Mouse (Mus musculus) left cerebral cortex, adult 9 months (tissue): ENCODE results near the gene Tll2.

Source experiments
- DNase-seq, 2 experiments: peaks; one replicate each; pipeline ENCODE4 v3.0.0; 2022; ENCODE audit warnings: low spot score in 2 of 2

The Tll2 gene

GRCm38 (mm10) chr19:41160388-41160787 is 46.2 kb downstream of the Tll2 start:
- no peak for DNase-seq

GRCm38 (mm10) chr19:41154681-41155080 is 52.0 kb downstream of the Tll2 start:
- no peak for DNase-seq

DNA sequence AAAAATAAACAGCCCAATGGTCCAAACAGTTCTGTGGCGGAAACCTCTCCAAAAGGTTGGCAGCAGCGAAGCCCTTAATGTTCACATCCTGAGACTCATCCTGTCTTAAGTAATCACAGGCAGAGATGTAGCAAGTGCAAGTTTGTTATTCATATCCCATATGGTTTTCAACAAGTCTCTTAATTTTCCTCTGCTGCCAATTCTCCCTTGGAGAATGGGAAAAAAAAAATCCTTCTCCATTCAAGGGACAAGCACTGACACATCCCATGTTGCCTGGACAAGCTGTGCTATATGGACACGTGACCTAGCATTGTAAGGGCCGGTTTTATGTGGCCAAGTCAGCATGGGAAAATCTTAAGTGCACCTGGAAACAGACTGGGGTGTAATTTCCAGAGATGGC is 54.2 kb downstream of the Tll2 start:
- no peak for DNase-seq

DNA sequence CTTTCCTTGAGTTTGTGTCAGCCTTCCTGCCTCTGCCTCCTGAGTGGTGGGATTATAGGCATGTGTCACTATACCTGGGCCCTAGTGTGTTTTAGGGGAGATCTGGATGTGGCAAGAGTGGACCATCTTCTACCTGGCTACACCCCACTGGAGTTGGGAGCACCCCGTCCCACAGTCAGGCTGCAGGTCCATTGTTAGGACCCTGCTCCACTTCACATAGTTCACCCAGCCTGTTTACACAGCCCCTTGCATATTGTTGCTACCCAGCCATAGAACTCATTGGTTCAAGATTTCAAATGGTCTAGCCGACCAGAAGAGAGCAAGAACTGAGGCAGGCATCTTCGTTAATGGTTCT is 54.6 kb downstream of the Tll2 start:
- DNase-seq = no peak

- DNase-seq = no peak
Observed at GRCm38 (mm10) chr19:41151321-41152015, 55.2 kb downstream of the Tll2 start.

DNA sequence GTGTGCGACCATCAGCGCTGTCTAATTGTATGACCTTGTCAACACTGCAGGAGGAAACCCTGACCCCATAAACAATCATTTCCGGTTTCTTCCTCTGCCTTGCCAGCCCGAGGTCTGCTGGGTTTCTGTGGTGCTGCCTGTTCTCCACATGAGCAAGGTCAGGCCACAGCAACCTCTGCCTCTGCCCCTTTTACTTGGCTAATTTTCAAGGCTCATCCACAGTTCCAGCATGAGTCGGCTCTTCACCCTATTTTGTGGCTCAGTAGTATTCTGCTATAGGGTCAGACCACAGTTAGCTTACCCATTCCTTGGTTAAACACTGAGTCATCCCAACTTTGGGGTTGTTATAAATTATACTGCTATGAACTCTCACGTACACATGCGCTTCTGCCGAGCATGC is 65.7 kb downstream of the Tll2 start:
- no peak for DNase-seq

DNA sequence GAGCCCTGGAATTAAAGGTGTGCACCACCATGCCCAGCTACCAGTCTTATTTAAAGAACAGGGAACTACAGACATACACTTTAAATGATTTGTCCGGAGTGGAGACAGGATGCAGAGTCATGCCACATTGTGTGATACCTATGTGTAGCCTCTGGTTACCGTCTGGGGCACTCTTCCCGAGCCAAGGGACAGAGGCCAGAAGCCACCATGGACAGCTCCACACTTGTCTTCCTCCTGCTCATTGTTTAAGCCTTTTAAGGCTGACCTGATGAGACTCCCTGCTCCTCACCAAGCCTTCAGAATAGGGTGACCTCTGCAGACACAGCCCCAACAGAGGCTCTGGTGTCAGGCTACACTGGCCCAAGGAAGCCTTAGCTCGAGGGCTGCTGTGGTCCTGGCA is 67.0 kb downstream of the Tll2 start:
- no peak for DNase-seq

GRCm38 (mm10) chr19:41123009-41123408 is 83.6 kb downstream of the Tll2 start:
- DNase-seq = no peak

DNA sequence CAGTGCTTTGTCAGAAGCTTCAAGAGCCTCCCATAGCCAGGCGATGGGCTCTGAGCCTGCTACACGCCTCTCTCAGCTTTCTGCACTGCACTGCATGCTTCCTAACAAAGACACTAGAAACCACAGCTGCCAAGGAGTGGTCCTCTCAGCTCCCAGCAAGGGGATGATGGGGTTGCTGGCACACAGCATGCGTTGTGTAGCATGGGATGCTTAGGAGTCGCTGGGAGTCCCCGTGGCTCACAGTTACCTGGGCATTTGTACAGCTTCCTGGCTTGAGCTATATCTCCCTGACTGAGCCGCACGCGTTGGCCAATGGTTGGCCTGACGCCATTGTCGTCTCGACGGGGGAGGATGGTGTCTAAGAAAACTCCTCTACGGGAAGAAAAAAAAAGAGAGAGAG is 86.7 kb downstream of the Tll2 start:
- DNase-seq = peak in 1 of 2 experiments; percentile 75

DNA sequence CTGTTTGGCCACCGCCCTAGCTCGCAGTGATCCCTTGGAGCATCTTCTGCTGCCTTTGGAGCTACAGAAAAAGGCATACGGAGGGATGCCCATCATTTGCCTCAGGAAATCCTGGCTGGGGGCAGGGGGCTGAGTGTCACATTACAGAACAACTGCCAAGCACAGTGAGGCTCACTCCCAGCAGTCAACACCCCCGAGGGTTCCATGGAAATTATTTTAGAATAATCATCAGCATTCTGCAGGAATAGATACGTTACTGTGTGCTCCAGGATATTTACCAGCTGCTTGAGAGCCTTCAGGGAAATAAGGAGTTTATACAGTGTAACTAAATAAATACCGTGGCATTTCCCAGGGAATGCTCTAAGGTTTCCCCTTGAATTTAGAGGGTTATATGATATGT is 88.3 kb downstream of the Tll2 start:
- no peak for DNase-seq

- no peak for DNase-seq
Observed at GRCm38 (mm10) chr19:41117334-41117733, 89.3 kb downstream of the Tll2 start.

DNA sequence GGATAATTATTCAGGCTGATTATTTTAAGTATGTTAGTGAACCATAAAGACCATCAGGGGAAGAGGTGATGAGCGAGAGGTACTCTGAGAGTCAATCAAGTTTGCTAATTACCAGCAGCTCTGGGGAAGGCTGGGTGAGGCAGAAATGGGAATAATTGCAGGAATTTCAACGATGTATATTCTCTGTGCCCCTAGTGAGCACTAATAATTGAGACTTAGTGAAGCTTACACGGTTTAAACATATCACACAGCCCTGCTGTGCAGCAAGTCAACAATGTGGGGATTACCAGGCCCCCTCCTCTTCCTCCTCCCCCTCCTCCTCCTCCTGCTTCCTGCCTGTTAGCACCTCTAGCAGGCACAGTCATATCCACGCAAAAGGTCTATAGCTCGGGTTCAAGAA is 92.0 kb downstream of the Tll2 start:
- no peak for DNase-seq

- peak in 1 of 2 experiments; percentile 57 for DNase-seq
Observed at GRCm38 (mm10) chr19:41113911-41114531, 92.6 kb downstream of the Tll2 start.

- DNase-seq = no peak
Observed at GRCm38 (mm10) chr19:41112609-41113008, 94.0 kb downstream of the Tll2 start.

GRCm38 (mm10) chr19:41109991-41110390 is 96.6 kb downstream of the Tll2 start:
- DNase-seq = no peak

DNA sequence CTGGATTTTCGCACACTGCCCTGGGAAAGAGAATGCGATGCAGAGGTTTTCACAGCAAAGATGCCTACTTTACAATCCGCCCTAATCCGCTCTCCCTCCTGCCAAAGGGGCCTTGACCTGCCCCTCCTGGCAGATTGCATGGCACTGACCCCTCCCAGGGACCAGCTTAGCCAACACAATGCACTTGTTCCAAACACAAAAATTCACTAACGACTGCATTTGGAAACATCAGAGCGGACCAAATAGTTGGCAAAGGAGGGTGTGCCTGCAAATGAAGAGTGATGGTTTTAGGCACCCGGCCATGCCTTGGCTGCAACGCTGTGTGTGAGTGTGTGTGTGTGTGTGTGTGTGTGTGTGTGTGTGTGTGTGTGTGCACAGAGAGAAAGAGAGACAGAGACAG is 97.1 kb downstream of the Tll2 start:
- no peak for DNase-seq

- no peak for DNase-seq
Observed at GRCm38 (mm10) chr19:41108666-41109065, 98.0 kb downstream of the Tll2 start.

DNA sequence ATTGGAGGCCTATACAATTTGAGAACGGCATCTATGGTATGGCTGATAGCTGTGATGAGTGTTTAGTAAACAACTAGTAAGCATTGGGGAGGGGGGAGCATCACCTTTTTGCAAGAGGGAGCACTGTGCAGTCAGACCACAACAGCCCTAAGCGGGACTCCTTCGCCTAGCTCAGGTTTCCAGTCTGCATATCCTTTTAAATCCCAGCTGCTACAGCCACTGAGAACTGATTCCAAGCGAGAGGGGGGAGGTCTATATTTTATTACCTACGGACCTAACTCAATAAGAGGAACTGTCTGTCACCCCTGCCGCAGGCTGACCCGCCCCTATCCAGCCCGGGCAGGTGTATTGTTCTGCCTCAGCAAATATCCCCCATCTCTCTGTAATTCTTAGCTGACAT is 99.1 kb downstream of the Tll2 start:
- no peak for DNase-seq

DNA sequence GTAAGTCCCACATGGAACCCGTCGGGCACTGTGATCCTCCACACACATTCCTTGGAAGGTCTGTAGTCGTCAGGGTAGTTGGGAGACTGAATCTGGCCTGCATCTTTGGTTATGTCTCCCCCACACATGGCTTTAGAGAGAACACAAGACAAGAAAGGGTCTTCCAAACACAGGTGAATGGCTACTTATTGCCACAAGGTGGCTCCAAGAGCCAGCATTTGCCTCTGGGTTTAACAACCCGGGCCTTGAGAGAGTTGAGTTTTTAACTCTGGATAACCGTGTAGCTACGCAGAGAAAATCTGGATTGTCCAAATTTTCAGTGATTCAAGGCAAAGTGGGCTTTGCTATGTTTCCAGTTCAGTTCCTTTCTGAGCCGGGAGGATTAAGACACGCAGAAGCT is 101.7 kb downstream of the Tll2 start:
- DNase-seq = no peak

- DNase-seq = peak in 1 of 2 experiments; percentile 79
Observed at GRCm38 (mm10) chr19:41101390-41101789, 105.2 kb downstream of the Tll2 start.

- DNase-seq = no peak
Observed at GRCm38 (mm10) chr19:41100863-41101262, 105.8 kb downstream of the Tll2 start.

GRCm38 (mm10) chr19:41097038-41097437 is 109.6 kb downstream of the Tll2 start:
- DNase-seq = no peak

GRCm38 (mm10) chr19:41091901-41092300 is 114.7 kb downstream of the Tll2 start:
- no peak for DNase-seq

DNA sequence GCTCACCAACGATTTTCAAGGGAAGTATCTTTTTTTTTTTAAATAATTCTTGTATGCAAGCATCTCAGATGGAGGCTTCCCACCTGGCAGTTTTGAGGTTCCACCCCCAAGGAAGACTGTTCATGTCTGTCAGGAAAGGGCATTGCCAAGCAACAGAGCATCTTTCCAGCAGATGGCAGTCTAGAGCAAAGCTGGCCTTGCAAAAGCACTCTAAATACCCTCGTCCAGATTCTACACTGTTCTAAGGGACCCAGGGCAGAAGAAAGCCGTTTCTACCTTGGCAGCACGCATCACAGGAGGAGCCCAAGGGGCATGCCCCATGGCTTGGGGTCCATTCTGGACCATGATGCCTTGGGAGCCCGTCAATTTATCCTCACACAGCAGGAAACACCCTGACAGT is 116.8 kb downstream of the Tll2 start:
- DNase-seq = peak in 1 of 2 experiments; percentile 66
